Mouse (Mus musculus) embryonic stem cell, embryonic (primary cell): ENCODE data around the gene Ntn1.

Source experiments
- CTCF ChIA-PET, 4 experiments: fragments of 300-600 bp in 2 of 4; fragments of 350-600 bp in 2 of 4; sonication (Branson Sonifier 250); formaldehyde crosslinking; loops; one replicate each; lab custom pipeline; 2022; ENCODE audit warnings: inconsistent platforms in 2 of 4; lab: Charles Lee
- POLR2A ChIA-PET, 4 experiments: fragments of 300-600 bp in 2 of 4; fragments of 350-600 bp in 2 of 4; sonication (Branson Sonifier 250); formaldehyde crosslinking; loops; one replicate each; lab custom pipeline; 2022; ENCODE audit warnings: antibody characterized with exemption in 4 of 4, inconsistent platforms in 1 of 4; lab: Charles Lee

Gene Ntn1

GRCm38 (mm10) chr11:68209506-68209905 lies 191.1 kb downstream of the Ntn1 start:
- POLR2A ChIA-PET = no interaction called here
- CTCF ChIA-PET = no interaction called here

DNA sequence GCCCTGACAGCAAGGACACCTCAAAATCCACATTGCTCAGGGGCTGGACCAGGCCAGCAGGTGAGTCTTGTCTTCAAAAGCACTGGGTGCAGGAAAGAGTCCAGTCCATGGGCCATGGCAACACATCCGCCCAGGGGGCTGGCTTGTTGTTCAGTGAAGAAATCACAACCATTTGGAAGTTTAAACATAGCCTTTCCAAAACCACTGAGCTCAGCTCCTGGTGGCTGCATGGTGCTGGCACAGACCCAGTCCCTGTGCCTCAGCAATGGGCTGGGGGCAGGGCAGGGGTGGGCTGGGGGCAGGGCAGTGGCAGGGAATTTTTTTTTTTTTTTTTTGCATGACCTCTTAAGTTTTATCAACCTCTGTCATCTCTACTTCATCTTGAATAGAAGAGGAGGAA lies 192.0 kb downstream of the Ntn1 start:
- CTCF ChIA-PET = no interaction called here
- POLR2A ChIA-PET = no interaction called here

DNA sequence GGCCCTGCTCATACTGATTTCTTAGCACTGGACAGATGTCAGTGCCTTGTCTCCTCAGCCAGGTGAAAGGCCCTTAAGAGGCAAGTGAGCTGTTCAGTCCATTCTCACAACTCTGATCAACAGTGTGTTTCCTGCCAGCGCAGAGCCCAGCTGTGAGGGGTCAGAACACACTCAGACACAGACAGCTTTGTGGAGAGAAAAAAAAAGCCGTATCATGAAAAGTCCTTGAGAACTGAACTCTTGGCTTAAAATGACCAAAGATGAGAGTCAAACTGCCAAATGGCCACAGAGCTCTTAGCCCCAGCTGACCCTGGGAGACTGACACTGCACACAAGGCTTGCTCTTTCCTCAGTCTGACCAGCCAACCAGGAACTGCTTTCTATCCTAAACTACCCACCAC lies 192.6 kb downstream of the Ntn1 start:
- ChIA-PET CTCF (interaction anchor here in 2 of 4 experiments (0.7 to 0.8 kb wide), 2 partner anchors 23 to 200 kb away, joined by 3 read pairs; no protein-coding TSS in a partner anchor), POLR2A (no interaction called here)

GRCm38 (mm10) chr11:68205572-68206229 lies 194.9 kb downstream of the Ntn1 start:
- ChIA-PET POLR2A (no interaction called here), CTCF (no interaction called here)

DNA sequence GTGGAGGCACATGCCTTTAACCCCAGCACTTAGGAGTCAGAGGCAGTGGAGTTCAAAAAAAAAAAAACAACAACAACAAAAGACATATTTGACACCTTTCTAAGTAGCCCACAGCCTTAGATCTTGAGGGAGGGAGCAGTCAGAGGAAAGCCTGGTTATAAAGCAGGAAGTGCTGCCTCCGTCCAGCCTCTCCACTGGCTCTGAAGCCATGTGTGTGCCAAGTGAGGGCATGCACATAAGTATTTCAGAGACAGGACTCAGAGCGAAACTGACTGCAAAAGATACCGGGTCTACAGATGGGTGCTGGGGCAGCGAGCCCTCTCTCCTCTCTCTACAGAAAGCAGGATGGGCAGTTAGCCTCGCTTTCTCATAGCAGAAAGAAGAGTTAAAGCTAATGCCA lies 196.2 kb downstream of the Ntn1 start:
- POLR2A ChIA-PET = no interaction called here
- CTCF ChIA-PET = no interaction called here

- POLR2A ChIA-PET = interaction anchor here in 1 of 4 experiments (1.5 to 2.7 kb wide), 2 partner anchors 50 to 68 kb away, joined by 3 to 6 read pairs; no protein-coding TSS in a partner anchor
- CTCF ChIA-PET = interaction anchor here in 2 of 4 experiments (0.5 to 1.1 kb wide), 2 partner anchors 10 to 19 kb away, joined by 3 to 4 read pairs; no protein-coding TSS in a partner anchor
Observed at GRCm38 (mm10) chr11:68203658-68204315, 196.8 kb downstream of the Ntn1 start.

DNA sequence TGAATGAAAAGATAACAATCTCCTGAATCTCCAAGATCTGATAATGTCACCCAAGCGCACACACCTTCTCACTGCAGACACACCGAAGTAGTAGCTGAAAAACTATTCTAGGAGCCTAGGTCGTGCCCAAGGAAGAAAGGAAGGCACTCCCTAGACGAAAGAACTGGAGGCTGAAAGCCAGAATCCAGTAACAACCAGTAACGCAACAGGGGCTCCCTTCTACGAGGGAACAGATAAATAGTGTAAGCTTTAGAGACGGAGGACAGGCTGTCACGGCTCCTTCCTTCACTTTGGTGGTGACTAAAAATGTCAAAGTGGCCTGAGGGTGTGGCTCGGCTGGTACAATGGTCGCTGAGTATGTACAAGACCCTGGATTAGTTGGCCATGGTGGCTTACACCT lies 198.1 kb downstream of the Ntn1 start:
- POLR2A ChIA-PET = interaction anchor here in 3 of 4 experiments (0.6 to 2.7 kb wide), 13 partner anchors 9 to 467 kb away, joined by 3 to 7 read pairs (median 3); no protein-coding TSS in a partner anchor
- CTCF ChIA-PET = interaction anchor here in 2 of 4 experiments (1.1 to 1.7 kb wide), 2 partner anchors 17 to 206 kb away, joined by 3 to 7 read pairs; no protein-coding TSS in a partner anchor

DNA sequence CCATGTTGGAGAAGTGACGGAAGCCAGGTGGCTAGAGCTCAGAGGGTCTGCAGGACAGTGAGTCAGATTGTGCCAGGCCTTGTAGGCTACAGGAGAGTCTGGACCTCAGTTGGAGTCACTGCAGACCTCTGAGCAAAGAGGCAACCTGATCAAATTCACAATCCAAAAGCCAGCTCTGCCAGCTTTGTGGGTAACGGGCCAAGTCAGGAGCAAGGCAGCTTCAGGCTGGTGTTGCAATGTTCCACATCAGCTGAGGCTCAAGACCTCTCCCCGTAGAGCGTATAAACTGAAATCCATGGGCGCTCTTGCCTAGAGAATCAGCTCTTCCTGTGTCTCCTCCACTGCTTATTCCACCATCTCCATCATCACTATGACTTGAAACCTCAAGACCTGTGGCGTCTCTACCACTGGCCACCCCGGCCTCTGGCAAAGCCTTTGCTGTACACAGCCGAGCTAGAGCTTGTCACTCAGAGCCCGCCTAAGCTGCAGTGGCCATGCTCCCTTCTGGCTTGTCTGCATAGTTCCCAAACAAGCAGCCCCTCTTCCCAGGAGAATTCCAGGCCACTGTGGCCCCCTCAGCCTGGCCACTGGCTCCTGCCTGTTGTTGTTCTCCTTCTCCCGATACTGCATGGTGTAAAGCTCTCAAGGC lies 198.7 kb downstream of the Ntn1 start:
- ChIA-PET POLR2A (interaction anchor here (0.5 to 2.7 kb wide), 10 partner anchors 8 to 467 kb away, joined by 3 to 6 read pairs (median 3); no protein-coding TSS in a partner anchor), CTCF (interaction anchor here in 2 of 4 experiments (0.6 to 1.7 kb wide), 2 partner anchors 13 to 206 kb away, joined by 3 to 7 read pairs; no protein-coding TSS in a partner anchor)

GRCm38 (mm10) chr11:68201063-68201462 lies 199.6 kb downstream of the Ntn1 start:
- CTCF ChIA-PET = interaction anchor here in 2 of 4 experiments (0.6 to 0.8 kb wide), 2 partner anchors 17 to 86 kb away, joined by 3 to 4 read pairs; no protein-coding TSS in a partner anchor
- POLR2A ChIA-PET = interaction anchor here in 1 of 4 experiments (1.5 to 2.7 kb wide), 2 partner anchors 9 to 65 kb away, joined by 5 to 6 read pairs; no protein-coding TSS in a partner anchor

GRCm38 (mm10) chr11:68200500-68200899 lies 200.1 kb downstream of the Ntn1 start:
- ChIA-PET CTCF (interaction anchor here in 1 of 4 experiments (0.8 kb wide), 1 partner anchor 18 kb away, joined by 4 read pairs; no protein-coding TSS in a partner anchor), POLR2A (no interaction called here)

- CTCF ChIA-PET = no interaction called here
- POLR2A ChIA-PET = no interaction called here
Observed at GRCm38 (mm10) chr11:68199801-68200423, 200.7 kb downstream of the Ntn1 start.

DNA sequence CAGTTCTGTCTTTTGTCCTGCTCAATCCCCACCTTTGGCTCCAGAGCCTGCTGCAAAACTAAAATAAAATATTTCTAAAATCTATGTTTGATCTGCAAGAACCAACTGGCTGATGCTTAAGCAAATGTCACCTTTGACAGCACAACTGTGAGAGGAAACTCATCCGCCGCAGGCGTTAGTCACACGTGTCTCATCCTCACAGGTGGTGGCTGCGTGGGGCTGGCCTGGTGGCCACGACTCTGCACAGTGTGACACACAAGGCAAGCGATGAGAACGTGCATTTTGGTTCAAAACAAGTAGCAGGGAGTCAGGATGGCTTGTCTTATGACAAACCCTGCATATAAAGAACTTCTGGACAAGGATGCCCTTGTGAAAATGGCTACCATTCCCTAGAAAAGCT lies 201.5 kb downstream of the Ntn1 start:
- ChIA-PET POLR2A (no interaction called here), CTCF (no interaction called here)

- CTCF ChIA-PET = no interaction called here
- POLR2A ChIA-PET = no interaction called here
Observed at GRCm38 (mm10) chr11:68198696-68199095, 201.9 kb downstream of the Ntn1 start.

- ChIA-PET CTCF (interaction anchor here in 2 of 4 experiments (0.7 kb wide), 2 partner anchors 287 to 364 kb away, joined by 6 read pairs; no protein-coding TSS in a partner anchor), POLR2A (interaction anchor here in 2 of 4 experiments (0.6 to 1.0 kb wide), 4 partner anchors 17 to 285 kb away, joined by 3 to 4 read pairs (median 3); no protein-coding TSS in a partner anchor)
Observed at GRCm38 (mm10) chr11:68197471-68197870, 203.2 kb downstream of the Ntn1 start.

DNA sequence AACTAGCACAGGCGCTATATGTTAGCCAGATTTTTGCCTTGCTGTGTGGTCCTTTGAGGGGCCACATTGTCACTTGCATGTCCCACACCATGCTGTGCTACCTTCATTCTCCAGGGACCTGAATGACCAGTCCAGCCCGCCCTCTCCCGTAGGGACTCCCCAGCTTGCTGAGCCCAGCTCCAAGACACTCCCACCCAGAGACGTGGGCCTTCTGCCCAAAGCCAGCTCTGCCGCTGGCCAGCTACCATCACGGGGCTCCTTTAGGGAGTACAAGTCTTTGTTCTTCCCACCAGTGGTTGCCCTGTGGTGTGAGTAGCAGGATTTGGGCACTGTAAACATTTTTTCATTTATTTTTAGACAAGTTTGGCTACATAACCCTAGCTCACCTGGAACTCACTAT lies 204.1 kb downstream of the Ntn1 start:
- ChIA-PET POLR2A (interaction anchor here in 1 of 4 experiments (1.0 kb wide), 1 partner anchor 167 kb away, joined by 3 read pairs; no protein-coding TSS in a partner anchor), CTCF (no interaction called here)

- ChIA-PET POLR2A (interaction anchor here in 1 of 4 experiments (0.5 kb wide), 1 partner anchor 34 kb away, joined by 5 read pairs; no protein-coding TSS in a partner anchor), CTCF (interaction anchor here in 1 of 4 experiments (0.5 kb wide), 1 partner anchor 78 kb away, joined by 4 read pairs; no protein-coding TSS in a partner anchor)
Observed at GRCm38 (mm10) chr11:68195693-68196176, 204.9 kb downstream of the Ntn1 start.

DNA sequence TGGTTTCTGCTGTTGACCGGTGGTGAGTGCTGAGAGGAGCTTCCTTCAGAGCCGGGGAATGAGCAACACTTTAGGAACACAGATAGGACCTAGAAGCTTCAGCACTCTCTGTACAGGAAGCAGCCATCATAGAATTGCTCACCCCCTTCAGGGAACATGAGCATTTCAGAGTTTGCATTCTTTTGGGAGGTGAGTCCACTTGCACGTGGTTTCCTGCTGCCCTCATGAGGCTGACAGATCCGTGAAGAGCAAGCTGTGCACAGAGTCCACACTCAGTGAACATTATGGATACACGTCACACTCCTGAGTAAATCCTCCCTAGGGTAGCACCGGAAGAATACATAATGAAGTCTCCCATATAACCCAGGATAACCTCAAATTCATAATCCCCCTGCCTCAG lies 205.5 kb downstream of the Ntn1 start:
- ChIA-PET CTCF (interaction anchor here in 1 of 4 experiments (0.5 kb wide), 1 partner anchor 78 kb away, joined by 4 read pairs; no protein-coding TSS in a partner anchor), POLR2A (interaction anchor here in 1 of 4 experiments (0.5 kb wide), 1 partner anchor 34 kb away, joined by 5 read pairs; no protein-coding TSS in a partner anchor)

- ChIA-PET POLR2A (interaction anchor here in 1 of 4 experiments (2.2 kb wide), 1 partner anchor 11 kb away, joined by 5 read pairs; no protein-coding TSS in a partner anchor), CTCF (no interaction called here)
Observed at GRCm38 (mm10) chr11:68190849-68191248, 209.8 kb downstream of the Ntn1 start.
